Mouse (Mus musculus): ENCODE results near the gene Chkb.

Gene Chkb

GRCm38 (mm10) chr15:89429352-89430221, at the start of gene Chkb, which contains the start of the genes C730034F03Rik and Gm44502:
Gene Chkb (minus strand): TSS chr15:89429908.
Gene C730034F03Rik (plus strand): TSS chr15:89429589.
Gene Gm44502 (minus strand): TSS chr15:89429696.
- DNase-seq (ENCODE audit: low read depth, low spot score), result peak; percentile 97

- DNase-seq (ENCODE audit: low read depth, low spot score), result no peak
These were observed 48.9 kb upstream of the Chkb start for GRCm38 (mm10) chr15:89478622-89479021.

GRCm38 (mm10) chr15:89477806-89478205, 48.1 kb upstream of the Chkb start:
- no peak for DNase-seq (ENCODE audit: low read depth, low spot score)

GRCm38 (mm10) chr15:89477091-89477491, 47.4 kb upstream of the Chkb start, which contains the start of gene Arsa:
Gene Arsa (minus strand): TSS chr15:89477425.
- DNase-seq (ENCODE audit: low read depth, low spot score), result no peak

DNA sequence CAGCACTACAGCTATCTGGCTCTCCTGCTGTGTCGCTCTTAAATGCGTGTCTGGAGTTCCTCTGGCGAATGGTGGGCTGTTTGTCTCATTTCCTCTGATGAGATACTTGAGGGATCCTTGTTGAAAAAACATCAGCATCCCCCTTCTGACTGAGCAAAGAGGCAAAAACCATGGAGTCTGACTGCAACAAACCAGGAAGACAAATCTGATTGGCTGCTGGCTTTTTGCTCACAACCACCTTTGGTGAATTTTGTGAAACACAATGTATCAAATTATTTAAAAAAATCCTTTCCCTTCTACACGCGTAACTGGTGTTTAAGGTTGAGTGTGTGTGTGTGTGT, 46.7 kb upstream of the Chkb start:
- no peak for DNase-seq (ENCODE audit: low read depth, low spot score)

DNA sequence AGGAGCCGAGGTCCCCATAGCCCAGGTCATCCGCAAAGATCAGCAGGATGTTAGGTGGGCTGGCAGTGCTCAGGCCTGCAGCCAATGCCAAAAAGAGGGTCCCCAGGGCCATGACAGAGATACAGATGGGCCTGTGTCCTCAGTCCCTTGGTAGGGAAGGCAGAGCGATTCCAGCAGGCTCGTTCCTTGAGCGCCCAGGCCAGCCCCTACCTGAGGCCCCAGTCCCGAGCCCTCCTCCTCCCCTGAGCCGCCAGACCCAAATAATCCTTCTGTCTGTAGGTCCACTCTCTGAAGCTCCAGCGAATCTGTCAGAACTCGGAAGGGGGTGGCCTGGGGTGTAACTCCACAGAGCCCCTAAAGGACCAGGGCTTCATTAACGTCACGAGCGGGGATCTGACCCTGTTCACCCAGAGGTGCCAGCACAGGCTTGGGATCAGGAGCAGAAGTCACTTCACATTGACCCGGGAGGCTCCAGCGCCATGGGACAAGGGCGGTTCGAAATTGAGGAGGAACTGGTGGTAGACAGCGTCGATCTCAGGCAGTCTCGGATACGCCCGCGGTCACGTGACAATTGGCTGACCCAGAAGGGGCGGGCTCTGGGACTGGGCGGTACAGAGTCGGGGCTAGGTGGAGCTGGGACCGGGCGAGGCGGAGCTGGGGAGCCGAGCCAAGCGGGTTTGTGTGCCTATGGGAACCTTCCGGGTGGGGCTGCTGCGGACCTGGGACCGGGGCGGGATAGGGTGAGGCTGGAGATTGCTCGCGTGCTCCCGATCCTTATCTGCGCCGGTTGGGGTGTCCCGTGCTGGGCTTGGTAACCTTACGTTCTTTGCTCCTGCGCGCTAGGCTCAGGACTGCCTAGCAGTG, 46.1 kb upstream of the Chkb start:
- peak; percentile 93 for DNase-seq (ENCODE audit: low read depth, low spot score)

DNA sequence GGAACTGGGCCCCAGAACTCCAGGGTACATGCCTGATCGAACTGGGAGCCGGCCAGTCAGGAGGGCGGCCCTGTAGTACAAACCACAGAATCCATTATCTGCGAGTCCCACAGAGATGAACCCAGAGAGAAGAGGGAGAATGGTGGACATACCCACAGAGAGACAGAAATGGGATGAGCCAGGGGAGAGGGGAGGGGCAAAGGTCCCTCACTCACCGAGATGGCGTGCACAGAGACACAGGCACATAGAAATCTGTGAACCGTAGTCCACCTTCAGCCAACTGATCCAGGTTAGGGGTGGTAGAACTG, 45.5 kb upstream of the Chkb start:
- DNase-seq (ENCODE audit: low read depth, low spot score), result peak; percentile 10

DNA sequence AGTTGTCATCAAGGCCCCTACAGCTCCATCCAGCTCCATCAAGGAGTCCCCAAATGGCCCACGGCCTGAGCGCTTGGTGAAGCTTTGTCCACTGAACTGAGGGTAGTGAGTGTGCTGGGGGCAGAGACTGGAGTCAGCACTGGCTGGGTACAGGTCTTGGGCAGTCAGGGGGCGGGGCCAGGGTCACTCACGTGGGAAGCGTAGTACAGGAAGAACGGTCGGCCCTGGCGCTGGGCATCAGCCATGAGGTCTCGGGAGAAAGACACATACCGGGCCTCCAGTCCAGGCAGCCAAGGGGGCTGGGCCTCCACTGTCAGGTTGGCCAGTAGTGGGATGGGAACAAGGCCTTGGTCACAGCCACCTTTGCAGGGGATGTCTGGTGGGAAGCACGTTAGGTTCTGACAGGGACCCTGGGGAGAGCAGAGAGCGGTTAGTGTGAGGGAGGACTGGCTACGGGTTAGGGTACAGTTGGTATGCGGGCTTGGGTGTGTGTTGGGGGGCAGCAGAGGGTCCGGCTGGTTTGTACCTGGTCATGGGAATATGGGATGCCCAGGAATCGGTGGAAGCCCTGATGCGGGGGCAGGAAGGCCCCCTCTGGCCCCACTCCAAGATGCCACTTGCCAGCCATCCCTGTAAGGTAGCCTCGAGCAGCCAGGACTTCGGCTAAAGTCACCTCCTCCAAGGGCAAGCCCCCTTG, 45.0 kb upstream of the Chkb start:
- no peak for DNase-seq (ENCODE audit: low read depth, low spot score)

DNA sequence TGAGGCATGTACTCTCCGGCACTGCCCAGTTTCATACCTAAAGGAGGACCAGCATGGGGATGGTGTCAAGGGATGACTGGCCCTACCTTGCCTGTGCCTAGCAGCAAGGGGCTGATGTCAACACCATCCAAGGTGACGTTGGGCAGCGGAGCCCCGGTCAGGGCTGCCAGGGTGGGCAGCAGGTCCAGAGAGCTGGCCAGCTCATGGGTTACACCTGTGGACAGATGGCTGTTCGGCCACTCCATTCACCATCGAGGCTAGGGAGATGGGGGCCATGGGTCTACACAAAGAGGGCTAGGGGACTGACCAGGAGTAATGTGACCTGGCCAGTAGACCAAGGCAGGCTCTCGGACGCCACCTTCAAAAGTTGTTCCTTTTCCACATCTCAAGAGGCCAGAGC, 44.2 kb upstream of the Chkb start:
- no peak for DNase-seq (ENCODE audit: low read depth, low spot score)

- no peak for DNase-seq (ENCODE audit: low read depth, low spot score)
These were observed 43.7 kb upstream of the Chkb start for GRCm38 (mm10) chr15:89473370-89473769.

- no peak for DNase-seq (ENCODE audit: low read depth, low spot score)
These were observed 41.8 kb upstream of the Chkb start for GRCm38 (mm10) chr15:89471476-89471875.

- peak; percentile 34 for DNase-seq (ENCODE audit: low read depth, low spot score)
These were observed 38.9 kb upstream of the Chkb start for GRCm38 (mm10) chr15:89468577-89468976.

- no peak for DNase-seq (ENCODE audit: low read depth, low spot score)
These were observed 35.3 kb upstream of the Chkb start for GRCm38 (mm10) chr15:89465052-89465451.

DNA sequence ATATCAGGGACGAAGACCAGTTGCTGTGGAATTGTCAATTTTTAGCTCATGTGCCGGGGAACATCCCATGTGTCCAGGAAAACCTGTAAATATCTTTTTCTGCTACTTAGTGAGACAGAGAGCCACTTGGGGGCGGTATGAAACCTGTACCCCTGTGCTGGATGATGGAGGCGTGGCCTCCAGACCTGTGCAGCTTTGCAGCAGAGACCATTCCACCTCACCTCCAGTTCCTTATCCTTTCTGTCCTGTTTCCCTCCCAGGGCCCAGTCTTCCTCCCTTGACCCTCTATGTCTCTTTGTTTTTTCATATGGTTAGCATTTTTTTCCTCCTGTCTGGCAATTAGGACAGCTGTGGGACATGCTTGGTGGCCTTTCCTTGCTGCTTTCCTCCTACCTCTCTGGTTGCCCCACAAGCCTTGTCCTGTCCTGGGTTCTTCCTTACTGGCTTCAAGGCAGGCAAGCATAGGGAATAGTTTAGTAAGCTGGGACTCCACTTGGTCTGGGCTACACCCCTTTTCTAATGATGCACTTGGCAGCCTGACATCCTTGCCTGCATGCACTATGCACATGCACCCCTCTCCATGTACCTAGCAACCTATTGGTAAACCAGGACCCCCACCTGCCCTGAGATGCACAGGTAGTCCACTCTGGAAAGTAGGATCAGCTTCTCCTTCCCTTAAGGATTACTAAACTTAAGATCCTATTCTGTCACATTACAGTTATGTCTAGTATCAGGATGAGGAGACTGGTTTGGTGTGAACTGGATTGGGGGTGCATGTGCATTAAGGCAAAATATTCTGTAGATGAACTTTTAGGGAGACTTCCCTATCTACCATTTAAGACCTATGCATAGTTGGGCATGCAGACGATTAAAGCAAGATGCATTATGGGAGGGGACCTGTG, 33.9 kb upstream of the Chkb start:
- DNase-seq (ENCODE audit: low read depth, low spot score), result peak; percentile 47

GRCm38 (mm10) chr15:89462176-89462575, 32.5 kb upstream of the Chkb start:
- DNase-seq (ENCODE audit: low read depth, low spot score), result no peak

DNA sequence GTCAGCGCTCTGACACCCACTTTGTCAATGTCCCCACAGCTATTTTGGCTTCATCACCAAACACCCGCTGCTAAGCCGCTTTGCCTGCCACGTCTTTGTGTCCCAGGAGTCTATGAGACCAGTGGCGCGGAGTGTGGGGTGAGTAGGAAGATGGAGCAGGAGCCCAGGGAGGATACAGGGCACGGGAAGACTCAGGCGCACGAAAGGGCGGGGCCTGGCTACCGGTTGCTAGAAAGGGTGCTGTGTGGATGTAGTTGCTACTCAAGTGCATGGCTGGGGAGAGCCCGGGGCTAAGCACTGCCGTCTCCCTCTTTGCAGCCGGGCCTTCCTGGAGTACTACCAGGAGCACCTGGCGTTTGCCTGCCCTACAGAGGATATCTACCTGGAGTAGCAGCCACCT, 31.6 kb upstream of the Chkb start:
- DNase-seq (ENCODE audit: low read depth, low spot score), result no peak

- DNase-seq (ENCODE audit: low read depth, low spot score), result no peak
These were observed 30.6 kb upstream of the Chkb start for GRCm38 (mm10) chr15:89460298-89460697.

- DNase-seq (ENCODE audit: low read depth, low spot score), result no peak
These were observed 30.1 kb upstream of the Chkb start for GRCm38 (mm10) chr15:89459821-89460220.

- DNase-seq (ENCODE audit: low read depth, low spot score), result no peak
These were observed 29.2 kb upstream of the Chkb start for GRCm38 (mm10) chr15:89458942-89459341.

DNA sequence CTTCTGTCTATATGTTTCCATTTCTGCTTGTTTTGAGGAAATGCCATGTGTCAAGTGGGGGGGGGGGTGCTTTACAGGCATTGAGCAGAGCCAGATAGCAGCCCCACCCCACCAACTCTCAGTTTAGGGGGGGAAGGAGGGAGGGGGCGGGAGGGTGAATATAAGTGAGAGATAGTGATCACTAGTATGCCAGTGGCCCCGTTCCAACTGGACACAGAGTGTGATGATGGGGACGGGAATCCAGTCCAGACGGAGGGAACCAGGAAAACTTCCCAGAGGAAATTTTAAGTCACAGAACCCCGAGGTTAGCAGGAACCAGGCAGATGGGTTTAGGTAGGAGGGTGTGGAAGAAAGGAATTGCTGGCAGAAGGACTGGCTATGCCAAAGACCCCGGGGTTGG, 25.9 kb upstream of the Chkb start:
- no peak for DNase-seq (ENCODE audit: low read depth, low spot score)

DNA sequence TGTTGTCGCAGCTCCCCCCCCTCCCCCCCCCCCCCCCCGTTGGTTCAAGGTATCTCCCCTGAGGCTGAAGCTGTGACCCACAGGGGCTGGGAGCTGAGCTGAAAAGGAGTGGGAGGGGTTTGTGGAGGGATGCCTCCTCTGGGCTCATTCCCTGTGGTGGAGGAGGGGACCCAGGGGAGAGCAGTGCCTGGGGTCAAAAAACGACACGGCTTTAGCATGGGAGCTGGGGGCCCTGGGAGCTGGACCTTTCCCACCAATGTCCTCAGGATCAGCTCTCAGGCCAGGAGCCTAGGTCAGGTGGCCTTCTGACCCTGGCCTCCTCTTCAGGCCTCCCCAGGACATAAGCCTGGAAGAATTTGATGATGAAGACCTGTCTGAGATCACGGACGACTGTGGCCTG, 25.1 kb upstream of the Chkb start:
- no peak for DNase-seq (ENCODE audit: low read depth, low spot score)

Measured in A20 (cell line).